Mouse (Mus musculus): Measurements from ENCODE around the gene Phf7. TPM values are rescaled to one million over a fixed set of nuclear protein-coding genes. Genes with fewer than 3 reads are reported as not detected.

Phf7 gene
- polyA plus RNA-seq (2014; fragmentation: Illumina TruSeq; extraction: RNeasy Lipid Tissue Mini Kit (QIAGEN cat#74804); ENCODE audit: low read depth, low replicate concordance): 38.3 TPM

DNA sequence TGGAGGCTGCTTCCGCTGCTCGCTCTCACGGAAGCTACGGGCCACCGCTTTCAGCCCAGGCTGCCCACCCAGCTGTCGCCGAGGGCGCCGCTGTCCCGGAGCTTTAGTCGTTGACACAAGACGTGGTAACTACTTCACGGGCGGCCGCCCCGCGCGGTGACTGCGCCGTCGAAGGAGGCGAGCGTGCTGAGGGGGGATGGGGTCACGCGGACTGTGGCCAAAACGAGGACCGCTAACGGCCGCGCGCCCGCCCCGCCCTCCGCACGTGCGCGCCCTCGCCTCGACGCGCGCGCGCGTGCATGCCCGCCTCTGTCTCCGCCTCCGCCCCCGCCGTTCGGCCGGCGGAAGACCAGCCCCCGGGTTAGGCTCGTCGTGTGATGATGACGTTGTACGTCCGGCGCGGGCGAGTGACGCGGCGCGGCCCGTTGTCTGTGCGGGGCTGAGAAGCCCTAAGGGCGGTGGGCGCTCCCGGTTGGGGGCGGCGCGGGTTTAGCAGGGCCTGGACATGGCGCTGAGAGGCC is at the start of gene Phf7, which contains the start of gene Bap1:
Gene Phf7 (minus strand): TSS at position 234 of the 521 bp plus-strand sequence.
Gene Bap1 (plus strand): TSS at position 367 of the 521 bp plus-strand sequence.

DNA sequence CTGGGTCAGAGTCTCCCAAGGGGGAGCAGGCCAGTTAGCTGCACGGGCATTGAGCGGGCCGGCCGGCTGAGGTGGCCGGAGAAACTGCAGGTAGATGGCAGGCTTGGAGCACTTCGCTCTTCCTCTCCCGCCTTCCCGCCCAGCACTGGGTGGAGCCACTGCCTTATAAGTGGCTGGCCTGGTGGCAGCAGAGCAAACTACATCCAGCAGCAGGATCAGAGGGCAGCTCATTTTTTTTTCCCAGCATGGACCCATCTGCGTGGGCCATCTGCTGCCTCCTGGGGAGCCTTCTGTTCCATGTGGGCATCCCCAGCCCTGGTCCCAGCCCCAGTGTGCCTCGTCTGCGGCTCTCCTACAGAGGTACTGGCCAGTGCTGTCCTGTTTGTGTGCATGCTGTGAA is 33.5 kb downstream of the Phf7 start, which contains the start of gene Sema3g:
Gene Sema3g (plus strand): TSS at position 195 of the 400 bp plus-strand sequence.

DNA sequence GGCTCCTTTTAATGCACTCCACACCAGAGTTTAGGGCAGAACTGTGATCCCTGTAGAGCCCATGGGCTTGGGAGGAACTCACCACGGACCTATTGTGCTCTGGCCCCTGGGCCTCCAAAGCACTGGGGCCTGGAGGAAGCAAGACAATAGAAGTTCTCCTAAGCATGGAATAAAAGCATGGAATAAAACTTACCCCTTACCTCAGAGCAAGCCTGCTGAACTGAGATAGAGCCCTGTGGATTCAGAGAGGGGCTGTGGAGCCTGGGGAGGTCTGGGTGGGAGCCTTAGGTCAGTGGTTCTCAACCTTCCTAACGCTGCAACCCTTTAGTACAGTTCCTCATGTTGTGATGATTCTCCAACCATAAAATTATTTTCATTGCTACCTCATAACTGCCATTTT is 34.3 kb downstream of the Phf7 start, which contains the start of gene Nisch:
Gene Nisch (minus strand): TSS at position 101 of the 400 bp plus-strand sequence.

DNA sequence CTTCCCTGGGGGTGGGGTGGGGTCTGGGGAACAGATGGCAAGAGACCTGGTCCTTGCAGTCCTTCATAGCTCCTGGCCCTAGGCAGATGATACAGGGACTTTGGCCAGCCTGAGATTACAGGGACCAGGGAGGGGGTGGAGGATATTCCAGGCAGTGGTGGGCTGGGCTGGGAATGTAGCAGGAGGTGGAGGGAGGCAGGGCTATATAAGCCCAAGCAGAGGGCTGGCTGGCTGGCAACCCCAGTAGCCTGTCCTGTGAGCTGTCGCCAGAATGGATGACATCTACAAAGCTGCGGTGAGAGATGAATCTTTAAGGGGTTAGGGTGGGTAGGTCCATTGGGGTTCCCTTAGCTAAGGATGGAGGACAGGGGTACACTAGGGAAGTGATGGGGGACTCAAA is 43.0 kb downstream of the Phf7 start, which contains the start of gene Tnnc1:
Gene Tnnc1 (plus strand): TSS at position 229 of the 400 bp plus-strand sequence.

Other genes with a start within 250 kb of the Phf7 start
- 75.5 TPM for gene Glt8d1, start 249.9 kb downstream of the Phf7 start, polyA plus RNA-seq (2014; fragmentation: Illumina TruSeq; extraction: RNeasy Lipid Tissue Mini Kit (QIAGEN cat#74804); ENCODE audit: low read depth, low replicate concordance)
- 318 TPM for gene Spcs1, start 249.6 kb downstream of the Phf7 start, polyA plus RNA-seq (2014; fragmentation: Illumina TruSeq; extraction: RNeasy Lipid Tissue Mini Kit (QIAGEN cat#74804); ENCODE audit: low read depth, low replicate concordance)
- 18.0 TPM for gene Pbrm1, start 232.2 kb downstream of the Phf7 start, polyA plus RNA-seq (2014; fragmentation: Illumina TruSeq; extraction: RNeasy Lipid Tissue Mini Kit (QIAGEN cat#74804); ENCODE audit: low read depth, low replicate concordance)
- 43.5 TPM for gene Gnl3, start 232.2 kb downstream of the Phf7 start, polyA plus RNA-seq (2014; fragmentation: Illumina TruSeq; extraction: RNeasy Lipid Tissue Mini Kit (QIAGEN cat#74804); ENCODE audit: low read depth, low replicate concordance)
- gene Smim4, start 122.4 kb downstream of the Phf7 start, polyA plus RNA-seq (2014; fragmentation: Illumina TruSeq; extraction: RNeasy Lipid Tissue Mini Kit (QIAGEN cat#74804); ENCODE audit: low read depth, low replicate concordance): 34.3 TPM
- 25.1 TPM for gene Nt5dc2, start 120.3 kb downstream of the Phf7 start, polyA plus RNA-seq (2014; fragmentation: Illumina TruSeq; extraction: RNeasy Lipid Tissue Mini Kit (QIAGEN cat#74804); ENCODE audit: low read depth, low replicate concordance)
- 47.2 TPM for gene Stab1, start 82.7 kb downstream of the Phf7 start, polyA plus RNA-seq (2014; fragmentation: Illumina TruSeq; extraction: RNeasy Lipid Tissue Mini Kit (QIAGEN cat#74804); ENCODE audit: low read depth, low replicate concordance)
- gene Tnnc1, start 43.0 kb downstream of the Phf7 start, polyA plus RNA-seq (2014; fragmentation: Illumina TruSeq; extraction: RNeasy Lipid Tissue Mini Kit (QIAGEN cat#74804); ENCODE audit: low read depth, low replicate concordance): 1.4 TPM
- 268 TPM for gene Nisch, start 34.4 kb downstream of the Phf7 start, polyA plus RNA-seq (2014; fragmentation: Illumina TruSeq; extraction: RNeasy Lipid Tissue Mini Kit (QIAGEN cat#74804); ENCODE audit: low read depth, low replicate concordance)
- 16.2 TPM for gene Sema3g, start 33.5 kb downstream of the Phf7 start, polyA plus RNA-seq (2014; fragmentation: Illumina TruSeq; extraction: RNeasy Lipid Tissue Mini Kit (QIAGEN cat#74804); ENCODE audit: low read depth, low replicate concordance)
- gene Bap1, start 133 bp upstream of the Phf7 start, polyA plus RNA-seq (2014; fragmentation: Illumina TruSeq; extraction: RNeasy Lipid Tissue Mini Kit (QIAGEN cat#74804); ENCODE audit: low read depth, low replicate concordance): 37.2 TPM
- gene Dnah1, start 72.6 kb upstream of the Phf7 start, polyA plus RNA-seq (2014; fragmentation: Illumina TruSeq; extraction: RNeasy Lipid Tissue Mini Kit (QIAGEN cat#74804); ENCODE audit: low read depth, low replicate concordance): 2.5 TPM
- 37.8 TPM for gene Capn7, start 85.3 kb upstream of the Phf7 start, polyA plus RNA-seq (2014; fragmentation: Illumina TruSeq; extraction: RNeasy Lipid Tissue Mini Kit (QIAGEN cat#74804); ENCODE audit: low read depth, low replicate concordance)
- 34.4 TPM for gene Sh3bp5, start 184.8 kb upstream of the Phf7 start, polyA plus RNA-seq (2014; fragmentation: Illumina TruSeq; extraction: RNeasy Lipid Tissue Mini Kit (QIAGEN cat#74804); ENCODE audit: low read depth, low replicate concordance)
- gene Eaf1, start 243.1 kb upstream of the Phf7 start, polyA plus RNA-seq (2014; fragmentation: Illumina TruSeq; extraction: RNeasy Lipid Tissue Mini Kit (QIAGEN cat#74804); ENCODE audit: low read depth, low replicate concordance): 25.4 TPM
- 22.3 TPM for gene Mettl6, start 243.7 kb upstream of the Phf7 start, polyA plus RNA-seq (2014; fragmentation: Illumina TruSeq; extraction: RNeasy Lipid Tissue Mini Kit (QIAGEN cat#74804); ENCODE audit: low read depth, low replicate concordance)